Mouse (Mus musculus) small intestine, adult 2 months (tissue): ENCODE results near the gene Pkd2. TPM values are rescaled to one million over a fixed set of nuclear protein-coding genes. Genes with fewer than 3 reads are reported as not detected.
"Not testable (repeated sequence)": the region's sequence is repeated elsewhere in the genome, so short reads cannot be mapped to it uniquely, and the experiment has no call there.

Experiments used
- H3K27ac ChIP-seq: fragments of 200-500 bp; 2 replicates; pipeline ENCODE4 v1.5.1; 2012; ENCODE audit warnings: low read depth, low read length, control low read depth, inconsistent platforms; ENCODE audit not compliant: insufficient read depth
- H3K27me3 ChIP-seq: fragments of 200-500 bp; 2 replicates; pipeline ENCODE4 v1.6.1; 2012; ENCODE audit warnings: mild to moderate bottlenecking, moderate library complexity, low read length, inconsistent platforms; ENCODE audit not compliant: control insufficient read depth, insufficient read depth
- H3K36me3 ChIP-seq: fragments of 200-500 bp; 2 replicates; pipeline ENCODE4 v1.6.1; 2012; ENCODE audit warnings: mild to moderate bottlenecking, low read length, control low read depth, inconsistent platforms; ENCODE audit not compliant: control insufficient read depth, insufficient read depth
- H3K4me1 ChIP-seq: fragments of 200-500 bp; 2 replicates; pipeline ENCODE4 v1.6.1; 2012; ENCODE audit warnings: low read length, inconsistent platforms, mixed read lengths; ENCODE audit not compliant: control insufficient read depth, insufficient read depth, insufficient read length
- H3K4me3 ChIP-seq: fragments of 200-500 bp; 2 replicates; pipeline ENCODE4 v1.5.1; 2012; ENCODE audit warnings: low read depth, mild to moderate bottlenecking, control low read depth, inconsistent platforms, low read length, moderate library complexity
- CTCF ChIP-seq: fragments of 200-500 bp; IDR thresholded peaks from 2 replicates; pipeline ENCODE4 v1.5.1; 2012; ENCODE audit warnings: low read depth, mild to moderate bottlenecking, control low read depth, inconsistent platforms, low read length, moderate library complexity, mixed read lengths; ENCODE audit not compliant: insufficient replicate concordance, insufficient read length; ENCODE audit errors: extremely low read depth
- POLR2A ChIP-seq: fragments of 200-500 bp; IDR thresholded peaks from 2 replicates; pipeline ENCODE4 v1.6.1; 2012; ENCODE audit warnings: low read depth, mild to moderate bottlenecking, control low read depth, inconsistent platforms, low read length, moderate library complexity
- WGBS: fragments of 180-500 bp; shearing (Covaris S2); methylation state at CpG from one replicate; pipeline ENCODE4 v1.1.7; 2018; 5-methylcytosine and 5-hydroxymethylcytosine counted together
- polyA plus RNA-seq: library from polyadenylated mRNA; depleted of rRNA; stranded (reverse); fragments of >200 nt; gene quantifications from 2 replicates; pipeline ENCODE4 v1.2.3, GENCODE M21; 2012

Pkd2 gene
- polyA plus RNA-seq, 1 experiment: 6.1 TPM

GRCm38 (mm10) chr5:104433968-104434565 is 25.2 kb upstream of the Pkd2 start:
- no peak overlapping the region for H3K4me3 ChIP-seq
- TF ChIP-seq CTCF (no peak), POLR2A (no peak)
- 38% methylated on average over 6 of the region's 6 CpGs for WGBS
- H3K4me1 ChIP-seq: no peaks in the 10 kb centered on the region
- no peak overlapping the region for H3K27ac ChIP-seq
- H3K36me3 ChIP-seq: no peaks in the 10 kb centered on the region
- peaks cover 2% of the 10 kb centered on the region; the same call in 1 of the 2 replicates for H3K27me3 ChIP-seq

DNA sequence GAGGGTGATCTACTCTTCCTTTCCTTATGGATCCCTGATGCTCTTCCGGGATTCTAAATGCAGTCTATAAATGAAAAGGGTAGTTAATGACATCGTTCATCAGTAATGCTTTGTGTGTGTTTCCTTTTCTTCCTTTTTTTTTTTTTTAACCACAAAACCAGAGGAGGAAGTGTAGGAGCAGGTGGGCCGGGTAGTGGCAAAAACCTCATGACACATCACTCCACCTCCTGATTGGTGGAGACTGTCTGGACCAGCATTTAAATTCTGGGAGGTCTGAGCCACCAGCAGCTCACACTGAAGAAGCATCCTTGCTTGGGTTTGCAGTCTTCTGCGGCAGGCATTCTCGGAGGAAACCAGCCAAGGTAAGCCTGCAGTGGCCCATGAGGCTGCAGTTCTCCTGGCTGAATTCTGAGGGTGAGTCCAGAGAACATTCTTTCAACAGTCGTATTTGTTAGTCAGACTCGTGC is 24.4 kb upstream of the Pkd2 start, which contains the start of gene Spp1:
Spp1 (plus strand) TSS at position 284 of the 467 bp plus-strand sequence.
- H3K27ac ChIP-seq: no peak within 1 kb of the TSS
- H3K4me3 ChIP-seq: no peak within 1 kb of the TSS
- no peaks in the 10 kb centered on the region for H3K36me3 ChIP-seq
- H3K4me1 ChIP-seq: no peaks in the 10 kb centered on the region
- 59% methylated on average over 7 of the region's 7 CpGs for WGBS
- H3K27me3 ChIP-seq: peaks cover 2% of the 10 kb centered on the region; the same call in 1 of the 2 replicates
- no peak for TF ChIP-seq CTCF
- TF ChIP-seq POLR2A: no peak

- 46% methylated on average over 7 of the region's 7 CpGs for WGBS
- no peaks in the 10 kb centered on the region for H3K36me3 ChIP-seq
- H3K4me3 ChIP-seq: no peak overlapping the region
- no peak overlapping the region for H3K27ac ChIP-seq
- no peaks in the 10 kb centered on the region for H3K4me1 ChIP-seq
- peaks cover 2% of the 10 kb centered on the region; the same call in 1 of the 2 replicates for H3K27me3 ChIP-seq
- TF ChIP-seq CTCF (no peak), POLR2A (no peak)
Observed at GRCm38 (mm10) chr5:104436406-104437076, 22.7 kb upstream of the Pkd2 start.

DNA sequence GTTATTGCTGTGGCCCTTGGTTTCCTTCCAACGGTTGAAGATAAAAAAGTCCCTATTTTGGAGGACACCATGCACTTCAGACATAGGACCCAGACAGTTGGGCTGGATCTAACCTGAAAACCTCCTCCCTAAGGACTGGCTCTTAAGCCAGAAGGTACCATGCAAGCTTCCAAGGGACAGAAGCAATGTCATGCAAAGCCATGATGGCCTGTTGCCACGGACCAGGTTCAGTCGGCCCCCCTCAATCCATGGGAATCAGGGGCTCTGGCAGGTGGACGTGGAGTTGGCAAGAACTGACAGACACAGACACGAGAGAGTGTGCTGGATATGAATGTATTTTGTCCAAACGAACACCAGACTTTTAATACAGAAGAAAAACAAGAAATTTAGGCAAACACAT is 16.9 kb upstream of the Pkd2 start:
- Histone ChIP-seq H3K4me3 (no peak overlapping the region), H3K27ac (no peak overlapping the region), H3K4me1 (no peaks in the 10 kb centered on the region), H3K36me3 (no peaks in the 10 kb centered on the region), H3K27me3 (no peaks in the 10 kb centered on the region)
- TF ChIP-seq POLR2A: no peak
- TF ChIP-seq CTCF: no peak
- 80% methylated on average over 6 of the region's 6 CpGs for WGBS

DNA sequence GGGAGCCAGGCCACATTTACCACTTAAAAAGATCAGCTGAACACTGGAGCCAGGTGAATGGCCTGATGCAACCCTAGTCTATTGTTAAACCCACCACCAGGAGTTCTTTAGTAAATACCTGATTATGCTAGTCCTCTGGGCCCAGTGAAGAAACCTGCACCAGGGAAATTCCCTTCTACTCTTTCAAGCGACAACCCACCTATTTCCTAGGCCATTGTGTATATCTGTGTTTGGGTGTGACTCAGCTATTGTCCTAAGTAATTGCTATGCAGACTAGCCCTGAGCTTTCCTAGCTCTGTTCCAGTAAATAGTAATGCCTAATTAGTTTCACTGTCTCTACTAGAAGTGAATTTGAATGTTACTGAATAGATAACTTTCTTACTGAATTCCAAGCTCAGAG is 16.4 kb upstream of the Pkd2 start:
- Histone ChIP-seq H3K4me3 (no peak overlapping the region), H3K27me3 (no peaks in the 10 kb centered on the region), H3K27ac (no peak overlapping the region), H3K4me1 (no peaks in the 10 kb centered on the region), H3K36me3 (no peaks in the 10 kb centered on the region)
- 58% methylated on average over 1 of the region's 1 CpGs for WGBS
- TF ChIP-seq CTCF (no peak), POLR2A (no peak)

- Histone ChIP-seq H3K4me3 (no peak overlapping the region), H3K27ac (no peak overlapping the region), H3K27me3 (no peaks in the 10 kb centered on the region), H3K36me3 (no peaks in the 10 kb centered on the region), H3K4me1 (no peaks in the 10 kb centered on the region)
- TF ChIP-seq CTCF: peak; percentile 30; the same call in 1 of the 2 replicates
- no peak for TF ChIP-seq POLR2A
- 5% methylated on average over 3 of the region's 3 CpGs for WGBS
Observed at GRCm38 (mm10) chr5:104446156-104446555, 13.1 kb upstream of the Pkd2 start.

DNA sequence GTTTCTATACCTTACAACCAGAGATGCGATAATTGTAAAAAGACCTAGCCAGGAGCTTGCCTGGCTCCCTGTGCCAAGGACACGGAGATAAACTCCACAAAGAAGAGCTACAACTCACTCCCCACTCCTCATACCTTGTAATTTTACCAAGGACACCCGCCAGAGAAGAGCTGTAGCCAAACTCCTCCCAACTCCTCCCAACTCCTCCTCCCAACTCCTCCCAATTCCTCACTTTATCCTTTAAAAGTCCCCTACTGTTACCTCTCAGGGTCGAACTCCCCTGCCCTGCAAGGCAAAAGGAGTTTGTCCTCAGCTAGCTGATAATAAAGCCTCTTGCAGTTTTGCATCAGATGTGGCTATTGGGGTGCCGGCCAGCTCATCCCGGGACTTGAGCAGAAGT is 10.9 kb upstream of the Pkd2 start:
- 33% methylated on average over 6 of the region's 6 CpGs for WGBS
- not testable (repeated sequence) for H3K4me1 ChIP-seq, H3K27ac ChIP-seq, H3K4me3 ChIP-seq, H3K36me3 ChIP-seq, H3K27me3 ChIP-seq
